Mouse (Mus musculus): Measurements from ENCODE around the gene Atp10a.

Atp10a gene

DNA sequence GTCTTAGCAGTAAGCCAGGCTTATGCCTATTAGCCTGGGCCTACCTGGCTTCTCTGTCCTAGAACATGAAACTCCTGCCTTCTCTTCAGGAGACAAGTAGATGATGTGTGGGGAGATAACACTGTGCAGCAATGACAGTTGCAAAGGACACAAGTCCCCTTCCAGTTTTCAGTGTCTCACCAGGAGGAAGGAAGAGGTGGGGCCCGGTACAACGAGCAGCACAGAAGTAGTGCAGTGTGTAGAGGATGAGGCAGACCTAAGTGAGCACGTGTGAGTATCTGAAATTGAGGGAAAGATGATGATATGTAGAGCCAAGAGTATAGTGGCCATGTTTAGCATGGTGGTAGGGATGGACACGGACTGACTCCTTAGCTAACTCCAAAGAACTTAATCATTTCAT is 86.0 kb downstream of the Atp10a start:
- DNase-seq = no peak

DNA sequence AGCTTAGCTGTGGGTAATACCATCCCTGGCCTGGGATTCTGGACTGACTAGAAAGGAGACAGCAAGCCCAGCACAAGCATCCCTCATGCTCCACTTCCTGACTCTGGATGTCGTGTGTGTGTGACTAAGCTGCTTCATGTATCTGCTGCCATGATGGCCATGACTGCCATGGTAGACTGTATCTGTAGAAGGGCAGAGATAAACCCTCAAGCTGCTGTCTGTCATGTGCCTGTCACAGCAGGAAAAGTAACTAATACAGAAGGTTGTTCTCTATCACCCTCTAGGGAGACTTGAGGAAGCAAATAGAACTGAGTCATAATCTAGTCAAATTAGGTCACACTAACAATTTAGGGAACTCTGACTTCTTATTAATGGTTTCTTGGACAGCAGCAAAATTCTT is 86.7 kb downstream of the Atp10a start:
- no peak for DNase-seq

- DNase-seq = no peak
Observed at GRCm38 (mm10) chr7:58743362-58744320, 87.7 kb downstream of the Atp10a start.

DNA sequence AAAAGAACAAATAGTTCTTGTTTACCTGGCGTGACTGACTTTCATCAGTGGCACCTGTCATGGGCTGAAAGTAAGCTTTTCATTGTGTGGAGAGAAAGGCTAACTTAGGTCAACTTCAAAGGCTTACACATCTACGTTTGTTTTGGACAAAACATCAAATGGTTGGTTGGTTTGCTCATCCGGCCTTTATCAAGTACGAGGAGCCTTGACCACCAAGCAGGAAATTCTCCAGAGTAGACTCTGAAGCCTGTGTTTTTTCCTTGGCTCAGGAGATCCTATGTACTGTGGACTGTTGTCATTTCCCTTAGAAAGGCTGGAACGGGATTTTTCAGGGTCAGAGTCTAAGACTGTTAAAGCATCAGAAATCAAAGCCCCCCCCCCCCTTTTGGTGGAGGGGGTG is 90.9 kb downstream of the Atp10a start:
- no peak for DNase-seq

GRCm38 (mm10) chr7:58749904-58750612 is 94.1 kb downstream of the Atp10a start:
- no peak for DNase-seq

DNA sequence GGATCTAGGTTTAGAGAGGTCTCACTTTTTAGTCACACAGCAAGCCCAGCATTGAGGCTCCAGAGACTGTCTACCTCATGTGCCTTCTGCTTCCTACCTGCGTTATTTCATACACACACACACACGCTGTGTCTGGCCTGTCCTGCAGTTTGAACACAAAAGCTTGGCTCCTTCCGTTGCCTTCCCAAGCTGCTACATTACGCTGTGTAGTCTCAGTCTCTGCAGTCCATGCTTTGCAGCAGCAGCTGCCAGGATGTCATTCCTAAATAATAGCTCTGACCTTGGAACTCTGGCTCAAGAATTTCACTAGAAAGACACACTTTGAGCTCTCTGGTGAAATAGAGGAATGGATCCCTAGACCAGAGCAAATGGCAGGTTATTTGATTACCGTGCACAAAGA is 96.1 kb downstream of the Atp10a start:
- no peak for DNase-seq

- no peak for DNase-seq
Observed at GRCm38 (mm10) chr7:58754076-58754475, 98.1 kb downstream of the Atp10a start.

GRCm38 (mm10) chr7:58754536-58754935 is 98.6 kb downstream of the Atp10a start:
- DNase-seq = no peak

DNA sequence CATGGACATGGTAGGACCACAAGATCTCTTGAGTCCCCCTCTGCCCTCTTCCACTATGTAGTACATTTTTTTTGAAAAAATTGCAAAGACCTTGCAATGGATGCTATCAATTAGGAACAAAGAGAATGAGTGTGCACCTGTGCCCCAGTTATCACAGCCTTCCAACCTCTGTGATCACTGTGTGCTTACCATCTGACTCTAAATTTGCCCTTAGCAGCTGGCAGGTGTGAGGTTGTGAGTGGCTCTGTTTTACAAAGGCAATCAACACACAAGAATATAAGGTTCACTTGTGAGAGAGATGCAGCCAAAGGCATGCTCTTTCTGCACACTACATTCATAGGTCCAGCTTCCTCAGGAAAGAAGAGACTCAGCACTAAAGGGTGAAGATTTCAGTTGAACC is 99.1 kb downstream of the Atp10a start:
- DNase-seq = no peak

DNA sequence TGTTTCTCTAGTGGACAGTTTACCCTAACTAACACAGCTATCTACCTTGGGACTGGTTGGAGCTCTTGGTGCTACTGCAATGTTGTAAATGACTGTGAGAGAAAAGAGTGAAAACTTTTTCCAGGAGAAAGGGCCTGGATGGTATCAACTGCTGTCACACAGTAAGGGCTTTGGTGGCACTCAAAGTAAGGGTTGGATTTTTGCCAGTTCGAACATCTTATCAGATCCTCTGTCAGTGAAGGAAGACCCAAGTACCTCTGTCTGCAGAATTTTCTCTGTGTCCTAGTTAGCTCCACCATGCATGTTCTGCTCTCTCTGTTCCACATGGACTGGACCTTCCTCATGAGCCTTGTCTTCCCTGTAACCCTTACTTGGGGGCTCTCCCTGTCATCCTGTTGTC is 99.9 kb downstream of the Atp10a start:
- DNase-seq = no peak

- DNase-seq = no peak
Observed at GRCm38 (mm10) chr7:58757331-58757730, 101.4 kb downstream of the Atp10a start.

- DNase-seq = no peak
Observed at GRCm38 (mm10) chr7:58758396-58758795, 102.4 kb downstream of the Atp10a start.

- no peak for DNase-seq
Observed at GRCm38 (mm10) chr7:58759265-58759664, 103.3 kb downstream of the Atp10a start.

GRCm38 (mm10) chr7:58767257-58767656 is 111.3 kb downstream of the Atp10a start:
- no peak for DNase-seq

DNA sequence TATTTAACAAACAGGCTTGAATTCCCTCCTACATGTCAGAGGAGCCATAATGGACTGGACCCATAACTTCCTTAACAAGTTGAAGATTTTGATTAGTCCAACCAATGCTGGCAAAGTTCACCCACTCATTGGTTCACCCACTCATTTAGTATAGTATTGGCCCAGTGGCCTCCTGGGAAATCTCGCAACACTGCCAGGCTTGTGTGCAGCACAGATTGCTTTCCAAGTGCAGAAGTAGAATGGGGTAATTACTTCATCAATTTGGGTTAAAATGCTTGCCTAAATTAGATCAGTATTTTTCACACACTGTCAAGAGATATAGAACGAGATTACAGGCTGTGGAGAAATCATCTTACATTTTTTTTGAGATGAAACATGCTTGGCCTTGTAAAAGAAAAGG is 112.3 kb downstream of the Atp10a start:
- peak; percentile 62 for DNase-seq

DNA sequence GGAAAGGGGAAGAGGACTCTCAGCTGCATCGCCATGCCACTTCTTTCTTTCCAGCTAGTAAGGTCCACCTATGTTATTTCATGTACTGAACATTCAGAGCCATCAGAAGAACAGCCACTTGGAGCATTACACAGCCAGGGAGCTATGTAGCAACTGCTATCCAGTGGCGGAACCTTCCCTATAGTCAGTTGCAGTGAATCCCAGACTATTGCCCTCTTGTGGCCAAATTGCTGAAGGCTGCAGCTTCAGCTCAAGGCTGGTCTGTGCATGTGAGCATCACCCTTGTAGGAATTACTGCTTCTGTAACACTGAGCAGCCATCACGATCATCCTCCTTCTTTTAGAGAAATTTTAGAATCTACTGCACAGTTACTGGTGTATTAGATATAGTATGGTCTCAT is 114.3 kb downstream of the Atp10a start:
- no peak for DNase-seq

GRCm38 (mm10) chr7:58772048-58772690 is 116.2 kb downstream of the Atp10a start:
- no peak for DNase-seq

DNA sequence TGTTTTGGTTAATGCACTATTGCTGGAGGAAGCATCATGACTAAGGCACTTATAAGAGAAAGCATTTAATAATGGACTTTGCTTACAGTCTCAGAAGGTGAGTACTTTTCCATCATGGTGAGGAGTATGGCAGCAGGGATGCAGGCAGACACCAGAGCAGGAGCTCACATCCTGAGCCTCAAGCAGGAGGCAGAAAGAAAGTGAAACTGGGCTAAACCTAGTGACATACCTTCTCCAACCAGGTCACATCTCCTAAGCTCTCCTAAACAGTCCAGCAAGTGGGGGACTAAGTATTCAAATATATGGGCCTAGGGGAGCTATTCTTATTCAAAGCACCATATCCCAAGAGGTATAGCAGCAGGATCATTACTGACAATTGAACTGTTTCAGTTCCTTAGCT is 123.2 kb downstream of the Atp10a start:
- DNase-seq = no peak

DNA sequence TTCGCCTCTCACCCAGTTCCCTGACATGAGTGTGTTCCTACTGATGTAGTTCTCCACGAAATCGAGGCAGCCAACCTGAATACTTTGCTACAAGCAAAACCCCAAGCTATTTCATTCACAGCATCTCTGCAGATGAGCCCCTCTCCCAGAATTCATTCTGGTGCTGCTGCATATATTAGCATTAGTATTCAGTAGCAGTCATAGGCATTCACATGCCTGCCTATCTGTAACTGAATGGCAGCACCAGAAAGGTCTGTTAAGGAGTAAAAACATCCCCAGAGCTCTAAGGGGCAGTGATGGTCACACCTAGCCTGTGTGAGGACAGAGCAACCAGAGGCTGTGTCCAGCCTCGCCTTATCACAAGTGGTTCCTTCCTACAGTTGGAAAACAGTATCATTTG is 131.0 kb downstream of the Atp10a start:
- DNase-seq = no peak

- DNase-seq = no peak
Observed at GRCm38 (mm10) chr7:58787585-58787984, 131.6 kb downstream of the Atp10a start.

GRCm38 (mm10) chr7:58788424-58789261 is 132.7 kb downstream of the Atp10a start:
- DNase-seq = no peak

DNA sequence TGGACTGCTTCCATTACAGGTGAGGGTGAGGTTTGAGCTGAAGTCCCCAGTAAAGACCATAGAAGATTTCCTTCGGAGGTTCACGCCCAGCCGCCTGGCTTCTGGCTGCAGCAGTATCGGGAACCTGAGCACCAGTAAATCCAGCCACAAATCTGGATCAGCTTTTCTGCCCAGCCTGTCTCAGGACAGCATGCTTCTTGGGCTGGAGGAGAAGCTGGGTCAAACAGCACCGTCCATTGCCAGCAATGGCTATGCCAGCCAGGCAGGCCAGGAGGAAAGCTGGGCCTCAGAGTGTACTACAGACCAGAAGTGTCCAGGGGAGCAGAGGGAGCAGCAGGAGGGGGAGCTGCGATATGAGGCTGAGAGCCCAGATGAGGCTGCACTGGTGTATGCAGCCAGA is 141.3 kb downstream of the Atp10a start:
- DNase-seq = no peak

DNA sequence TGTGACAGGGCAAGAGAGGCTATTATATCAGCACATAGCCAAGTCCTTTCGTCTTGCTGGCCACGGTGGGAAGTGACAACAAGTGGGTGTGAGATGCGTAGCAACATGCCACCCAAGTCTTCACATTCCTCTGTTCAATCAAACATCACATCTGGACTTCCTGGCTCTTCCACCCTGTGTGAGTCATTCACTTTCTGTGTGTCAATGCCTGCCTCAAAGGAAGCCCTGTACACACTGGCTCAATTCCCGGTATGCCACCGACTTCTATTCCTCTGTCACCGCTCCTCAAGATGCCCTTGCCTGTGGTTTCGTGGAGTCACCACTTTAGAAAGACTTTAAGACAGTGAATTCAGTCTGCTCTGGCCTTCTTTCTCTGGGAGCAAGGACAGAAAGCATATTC is 144.9 kb downstream of the Atp10a start:
- DNase-seq = no peak

All from layer of hippocampus, adult 9-11 months (tissue).